Mouse (Mus musculus) myocyte (in vitro differentiated cells): ENCODE measurements at regions not wholly inside any gene's neighbourhood (a gene's known extent, or its start where the extent isn't known, plus 50 kb on each side); places are given as distances from the start of the nearest gene placed in this dataset.

Source experiments
- CEBPB ChIP-seq: IDR thresholded peaks from 2 replicates; pipeline ENCODE4 v1.6.1; 2011; ENCODE audit warnings: mild to moderate bottlenecking, moderate library complexity; ENCODE audit not compliant: poor library complexity, insufficient read depth, severe bottlenecking
- E2F4 ChIP-seq: IDR thresholded peaks from one replicate; pipeline ENCODE4 v1.6.1; 2011; ENCODE audit warnings: mild to moderate bottlenecking, control low read depth, moderate library complexity; ENCODE audit not compliant: insufficient read depth
- MAX ChIP-seq: IDR thresholded peaks from one replicate; pipeline ENCODE4 v1.6.1; 2011; ENCODE audit warnings: low read depth, mild to moderate bottlenecking, control low read depth
- MYOD1 ChIP-seq, 3 experiments: IDR thresholded peaks; one replicate each; pipeline ENCODE4 v1.6.1; 2011; ENCODE audit warnings: control low read depth in 2 of 3, low read depth in 2 of 3, mild to moderate bottlenecking in 2 of 3, moderate library complexity in 1 of 3; ENCODE audit not compliant: insufficient read length in 2 of 3, control insufficient read depth in 1 of 3
- MYOG ChIP-seq, 3 experiments: IDR thresholded peaks; one replicate each; pipeline ENCODE4 v1.6.1; 2011; ENCODE audit warnings: control low read depth in 2 of 3, low read depth in 2 of 3, mild to moderate bottlenecking in 2 of 3; ENCODE audit not compliant: insufficient read length in 2 of 3, control insufficient read depth in 1 of 3, insufficient read depth in 1 of 3
- POLR2A ChIP-seq: IDR thresholded peaks from one replicate; pipeline ENCODE4 v1.6.1; 2011; ENCODE audit warnings: low read depth, mild to moderate bottlenecking, control low read depth, moderate library complexity; ENCODE audit not compliant: insufficient read length
- POLR2AphosphoS2 ChIP-seq: IDR thresholded peaks from one replicate; pipeline ENCODE4 v1.6.1; 2011; ENCODE audit warnings: low read depth, control low read depth; ENCODE audit not compliant: insufficient read length
- REST ChIP-seq: IDR thresholded peaks from one replicate; pipeline ENCODE4 v1.6.1; 2011; ENCODE audit warnings: mild to moderate bottlenecking, control low read depth, moderate library complexity; ENCODE audit not compliant: insufficient read depth, insufficient read length
- SRF ChIP-seq: IDR thresholded peaks from one replicate; pipeline ENCODE4 v1.6.1; 2011; ENCODE audit warnings: low read depth; ENCODE audit not compliant: control insufficient read depth, insufficient read length
- TCF12 ChIP-seq: IDR thresholded peaks from one replicate; pipeline ENCODE4 v1.6.1; 2011; ENCODE audit warnings: mild to moderate bottlenecking, control low read depth; ENCODE audit not compliant: poor library complexity, insufficient read depth, severe bottlenecking
- TCF3 ChIP-seq: IDR thresholded peaks from one replicate; pipeline ENCODE4 v1.6.1; 2011; ENCODE audit warnings: low read depth, control low read depth; ENCODE audit not compliant: insufficient read length
- USF1 ChIP-seq: IDR thresholded peaks from one replicate; pipeline ENCODE4 v1.6.1; 2011; ENCODE audit warnings: low read depth, mild to moderate bottlenecking, control low read depth, moderate library complexity

DNA sequence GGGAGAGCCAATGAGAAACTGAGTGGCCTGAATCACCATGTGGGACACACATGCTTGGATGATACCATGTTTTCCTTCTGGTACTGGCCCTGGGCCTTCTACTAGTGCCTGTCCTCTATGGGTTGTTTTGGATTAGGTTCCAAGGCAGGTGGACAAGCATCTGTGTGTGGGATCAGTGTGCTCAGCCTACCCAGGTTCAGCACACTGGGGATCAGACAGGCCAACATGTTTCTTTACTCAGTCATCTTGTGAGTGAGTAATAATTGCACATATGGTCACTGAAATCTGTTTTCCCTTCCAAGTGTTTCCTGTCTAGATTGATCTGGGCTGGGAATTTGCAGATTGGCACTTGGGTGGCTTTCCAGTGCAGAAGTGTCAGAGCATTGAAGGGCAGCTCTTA lies 346.6 kb upstream of the Tmc3 start:
- TF ChIP-seq POLR2A = no peak
- no peak for TF ChIP-seq E2F4
- no peak for TF ChIP-seq TCF3
- TF ChIP-seq USF1 = no peak
- no peak for TF ChIP-seq MYOD1 (IDR thresholded peaks at IDR 0.05; ENCODE audit: control insufficient read depth in 1 of 3, insufficient read length in 2 of 3, low read depth in 2 of 3)
- TF ChIP-seq POLR2AphosphoS2 = no peak
- no peak for TF ChIP-seq TCF12
- no peak for TF ChIP-seq MAX
- no peak for TF ChIP-seq REST
- no peak for TF ChIP-seq SRF
- TF ChIP-seq MYOG (IDR thresholded peaks at IDR 0.05; ENCODE audit: control insufficient read depth in 1 of 3, insufficient read depth in 1 of 3, insufficient read length in 2 of 3, low read depth in 2 of 3) = no peak
- no peak for TF ChIP-seq CEBPB
